Mouse (Mus musculus) adrenal gland, adult 2 months (tissue): Measurements from ENCODE around the gene Gm49510. TPM values are rescaled to one million over a fixed set of nuclear protein-coding genes. Genes with fewer than 3 reads are reported as not detected.

Source experiments
- DNase-seq: peaks from one replicate; pipeline ENCODE4 v3.0.0; 2021
- long read RNA-seq: library from polyadenylated mRNA; stranded (forward); transcript quantifications from one replicate; pipeline ENCODE4 v2.0.0, GENCODE M21; 2021
- polyA plus RNA-seq: library from polyadenylated mRNA; depleted of rRNA; stranded (reverse); fragments of >200 nt; gene quantifications from 2 replicates; pipeline ENCODE4 v1.2.3, GENCODE M21; 2012; rRNA removed
- total RNA-seq, 2 experiments: library from RNA; stranded (reverse); gene quantifications; 2 replicates each; pipeline ENCODE4 v1.2.3; 2021

Gm49510 gene
- total RNA-seq, result not detected
- polyA plus RNA-seq, result not detected in 2 replicates
- long read RNA-seq, partial matches to known transcripts, result 1 of 1 reads
- long read RNA-seq, other reads (novel, unspliced or antisense), result 0 of 1 reads

DNA sequence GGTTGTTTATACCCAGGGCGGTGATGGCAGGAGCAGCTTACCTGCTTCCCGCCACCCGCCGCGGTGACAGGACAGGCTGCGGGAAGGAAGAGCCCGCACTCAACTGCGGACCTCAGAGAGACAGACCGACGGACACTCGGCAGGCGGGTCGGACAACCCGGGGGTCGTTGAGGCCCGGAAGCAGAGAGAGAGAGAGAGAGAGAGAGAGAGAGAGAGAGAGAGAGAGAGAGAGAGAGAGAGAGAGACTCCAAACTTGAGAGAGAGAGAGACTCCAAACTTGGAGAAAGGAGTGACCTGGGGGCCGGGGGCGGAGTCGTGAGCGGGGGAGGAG lies at the start of gene Gm49510:
Gene Gm49510, plus strand, starts transcription at position 259 of the 331 bp plus-strand sequence.
- DNase-seq, result no peak

DNA sequence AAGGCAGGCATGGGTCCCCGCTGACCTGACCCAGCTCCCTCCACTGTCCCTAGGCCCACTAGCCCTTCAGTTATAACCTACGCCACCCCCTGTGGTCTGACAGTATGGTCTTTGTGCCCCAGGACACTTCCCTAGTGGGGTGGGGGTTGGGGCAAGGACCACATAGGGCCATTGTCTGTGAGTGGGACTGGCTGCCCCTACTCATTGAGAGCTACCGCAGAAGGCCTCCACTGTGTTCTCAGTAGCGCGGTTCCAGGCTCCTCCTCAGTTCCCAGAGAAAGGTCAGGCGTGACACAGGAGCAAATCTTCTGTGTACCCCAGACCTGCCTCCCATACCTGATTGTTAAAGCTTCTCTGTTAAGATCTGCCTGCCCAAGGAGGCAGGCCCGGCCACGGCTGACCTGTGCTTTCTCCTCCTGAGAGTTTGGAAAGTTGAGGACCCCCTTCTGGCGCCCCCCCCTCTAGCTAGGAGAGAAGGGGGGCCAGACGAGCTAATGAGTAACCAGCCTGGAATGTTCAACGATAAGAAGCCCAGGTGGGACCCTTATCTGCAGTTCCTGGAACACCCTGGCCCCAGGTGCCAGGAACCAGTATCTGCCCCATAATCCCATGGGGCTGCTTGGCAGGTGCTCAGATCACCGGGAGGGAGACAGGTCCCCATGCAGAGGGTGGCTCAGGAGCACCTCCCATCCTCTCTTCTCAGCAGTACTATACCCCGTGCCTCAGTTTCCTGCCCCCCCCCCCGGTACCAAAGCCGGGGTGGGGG lies 49.2 kb upstream of the Gm49510 start:
- DNase-seq, result no peak

DNA sequence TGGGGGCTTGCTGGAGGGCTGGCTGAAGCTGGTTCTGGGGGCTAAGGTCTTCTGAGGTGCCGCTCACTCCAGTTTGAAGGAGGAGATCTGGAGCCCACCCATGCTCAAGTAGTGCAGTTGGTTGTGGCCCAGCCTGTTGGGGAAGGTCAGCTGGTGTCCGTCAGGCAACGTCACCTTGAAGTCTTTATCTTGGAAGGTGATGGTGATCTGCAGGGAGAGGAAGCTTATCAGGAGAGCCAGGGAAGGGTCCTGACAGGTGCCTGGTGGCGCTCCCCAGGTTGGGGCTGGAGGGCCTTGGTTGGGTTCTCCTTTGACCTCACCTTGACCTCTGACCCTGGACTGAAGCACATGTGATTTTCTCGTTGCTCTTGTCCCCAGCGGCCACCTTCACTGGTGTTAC lies 48.5 kb upstream of the Gm49510 start:
- no peak for DNase-seq

DNA sequence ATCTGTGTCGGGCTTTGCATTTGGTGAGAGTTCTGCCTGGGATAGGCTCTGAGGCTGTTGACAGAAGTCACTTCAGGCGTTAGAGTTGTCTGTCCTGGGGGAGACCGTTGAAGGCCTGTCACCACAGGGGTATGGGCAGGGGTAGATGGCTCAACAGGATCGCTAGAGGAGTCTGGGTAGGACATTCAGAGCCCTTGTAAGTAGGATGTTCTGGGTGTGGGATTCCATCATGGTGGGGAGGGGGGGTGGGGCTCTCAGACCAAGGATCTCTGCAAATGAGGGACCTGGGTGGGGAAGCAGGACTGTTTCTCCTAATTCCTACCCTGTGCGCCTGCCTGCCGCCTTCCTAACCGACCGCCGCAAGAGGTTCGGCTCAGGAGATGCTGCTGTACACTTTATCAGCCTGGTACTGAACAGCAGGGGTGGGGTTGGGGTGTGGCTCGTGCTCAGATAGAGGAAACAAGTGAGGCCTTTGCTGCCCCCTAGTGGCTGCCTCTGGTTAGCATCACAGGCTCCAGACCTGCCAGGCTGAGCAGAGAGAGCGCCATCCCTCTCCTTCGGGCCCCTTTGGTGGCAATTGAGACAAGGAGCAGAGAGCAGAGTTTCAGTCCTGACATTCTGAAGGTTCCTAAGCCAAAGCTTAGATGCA lies 47.8 kb upstream of the Gm49510 start:
- peak; percentile 91 for DNase-seq

DNA sequence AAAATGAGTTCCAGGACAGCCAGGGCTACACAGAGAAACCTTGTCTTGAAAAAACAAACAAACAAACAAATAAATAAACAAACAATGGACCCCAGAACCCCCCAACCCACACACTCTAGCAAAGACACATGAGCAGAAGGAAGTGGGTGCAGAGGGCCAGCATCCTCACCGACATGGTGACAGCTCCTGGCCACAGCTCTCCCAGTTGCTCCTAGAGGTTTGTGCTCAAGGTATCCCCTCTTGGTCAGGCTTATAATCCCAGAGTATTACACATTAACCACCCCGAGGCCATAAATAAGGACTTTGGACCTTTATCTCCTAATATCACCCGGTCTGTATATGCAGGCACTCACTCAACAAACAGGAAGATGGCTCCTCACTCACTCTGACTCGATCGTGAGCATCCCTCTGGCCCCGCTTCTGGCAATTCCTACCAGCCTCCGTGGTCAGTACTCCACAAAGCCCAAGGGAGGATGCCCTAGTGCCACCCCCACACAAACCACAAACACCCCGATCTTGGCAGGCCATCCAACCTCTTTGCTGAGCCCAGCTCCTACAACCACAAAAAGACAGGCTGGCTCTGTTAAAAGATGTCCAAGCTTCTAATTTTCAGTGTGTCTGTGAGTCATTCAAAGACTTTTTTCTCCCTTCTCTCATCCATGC lies 44.0 kb upstream of the Gm49510 start, which contains the start of gene Lgals2:
Gene Lgals2, minus strand, starts transcription at position 227 of the 663 bp plus-strand sequence.
- no peak for DNase-seq

DNA sequence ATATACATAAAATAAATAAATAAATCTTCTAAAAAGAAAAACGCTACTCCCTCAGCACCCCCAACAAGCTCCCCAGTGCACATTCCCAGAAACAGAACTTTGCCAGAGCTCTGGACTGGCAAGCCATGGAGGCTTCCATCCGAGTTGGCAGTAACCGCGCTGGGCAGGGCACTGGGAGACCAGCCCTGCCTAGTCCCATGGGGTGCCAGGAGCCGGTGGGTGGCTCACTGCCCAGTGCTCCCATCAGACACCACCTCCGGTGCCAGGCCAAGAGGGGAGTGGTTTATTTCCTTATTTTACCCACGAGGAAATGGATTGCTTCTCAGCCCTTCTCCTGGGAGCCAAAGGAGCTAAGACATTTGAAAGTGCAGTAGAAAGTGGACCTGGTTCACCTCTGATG lies 42.5 kb upstream of the Gm49510 start:
- DNase-seq, result peak; percentile 51

DNA sequence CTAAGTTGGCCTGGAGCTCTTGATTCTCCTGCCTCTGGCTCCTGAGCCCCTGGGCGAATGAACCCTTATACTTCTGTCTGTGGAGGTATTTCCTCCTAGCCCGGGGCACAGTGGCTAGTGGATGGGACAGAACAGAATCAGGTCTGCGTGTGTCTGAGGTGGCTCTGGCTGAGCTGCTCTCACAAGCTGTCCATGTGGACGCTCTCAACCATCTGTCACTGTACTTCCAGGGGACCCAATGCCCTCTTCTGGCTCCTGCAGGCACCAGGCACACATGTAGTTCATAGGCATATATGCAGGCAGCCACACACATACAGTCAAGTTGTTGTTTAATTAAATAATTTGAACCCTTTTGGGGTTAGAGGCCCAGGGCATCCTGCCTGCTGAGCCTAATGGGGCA lies 40.2 kb upstream of the Gm49510 start:
- DNase-seq, result no peak

DNA sequence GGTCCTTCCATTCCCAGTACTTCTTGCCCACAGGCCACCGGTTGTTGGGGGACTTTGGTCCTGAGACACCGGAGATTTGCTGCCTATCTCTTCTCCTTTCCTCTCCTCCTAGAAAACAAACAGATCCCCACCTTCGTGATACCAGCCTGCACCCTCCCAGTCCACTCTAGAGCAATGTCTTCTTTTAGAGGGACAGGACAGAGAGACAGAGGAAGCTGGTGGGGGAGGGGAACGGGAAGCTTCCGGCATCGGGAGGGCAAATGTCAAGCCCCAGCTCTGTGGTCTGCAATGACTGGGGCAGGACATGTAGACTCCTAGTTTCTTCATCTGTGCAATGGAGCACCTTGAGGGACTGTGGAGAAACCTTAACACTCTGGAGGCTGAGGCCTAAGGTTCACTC lies 39.8 kb upstream of the Gm49510 start:
- DNase-seq, result no peak

DNA sequence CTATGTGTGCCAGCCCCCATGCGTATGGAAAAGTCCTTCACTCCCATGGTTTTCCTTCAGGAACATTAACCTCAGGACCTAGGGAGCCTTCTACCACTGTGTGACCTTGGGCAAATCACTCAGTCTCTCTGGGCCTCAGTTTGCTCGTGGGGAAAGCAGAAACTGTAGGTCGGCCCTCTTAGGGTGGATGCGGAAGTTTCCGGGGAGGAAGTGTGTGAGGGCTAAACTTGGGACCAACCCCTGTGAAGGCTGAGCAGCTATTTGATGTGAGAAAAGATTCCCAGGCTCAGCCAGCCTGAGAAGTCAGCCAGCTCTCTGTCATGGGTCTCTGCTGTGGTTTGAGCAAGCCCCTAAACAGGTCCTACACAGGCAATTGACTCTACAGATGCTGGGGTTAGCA lies 37.2 kb upstream of the Gm49510 start:
- DNase-seq, result no peak

DNA sequence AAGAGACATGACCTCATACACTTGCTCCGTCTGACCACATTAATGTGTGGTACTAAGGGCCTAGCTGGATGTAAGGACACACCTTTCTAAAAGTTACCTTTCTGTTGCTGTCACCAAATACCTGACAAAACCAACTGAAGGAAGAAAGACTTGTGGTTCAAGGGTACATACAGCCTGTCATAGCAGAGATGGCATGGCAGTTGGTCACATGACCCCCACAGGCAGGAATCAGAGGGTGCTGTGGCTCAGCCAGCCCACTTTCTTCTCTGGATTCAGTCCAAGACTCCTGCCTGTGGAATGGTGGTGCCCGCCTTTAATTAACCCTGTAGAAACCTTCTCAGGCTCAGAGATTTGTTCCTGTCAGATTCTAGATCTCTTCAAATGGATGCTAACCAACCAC lies 36.3 kb upstream of the Gm49510 start:
- DNase-seq, result no peak

DNA sequence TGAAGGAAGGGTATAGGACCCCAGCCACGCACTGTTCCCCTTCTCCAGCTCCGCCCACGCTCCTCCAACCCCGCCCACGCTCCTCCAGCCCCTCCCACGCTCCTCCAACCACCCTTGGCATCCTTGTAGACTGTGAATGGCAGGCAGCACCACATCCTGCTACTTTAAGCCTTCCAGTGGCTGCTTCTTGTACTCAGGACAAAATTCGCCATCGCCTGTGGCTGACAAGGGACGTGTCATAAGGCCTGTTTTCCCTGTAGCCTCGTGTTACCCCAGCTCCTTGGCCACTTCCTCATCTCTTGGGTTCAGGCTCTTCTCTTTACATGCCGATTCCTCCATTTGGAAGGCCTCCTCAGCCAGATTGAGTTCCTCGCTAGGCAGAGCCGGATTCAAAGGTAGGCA lies 35.6 kb upstream of the Gm49510 start:
- no peak for DNase-seq

DNA sequence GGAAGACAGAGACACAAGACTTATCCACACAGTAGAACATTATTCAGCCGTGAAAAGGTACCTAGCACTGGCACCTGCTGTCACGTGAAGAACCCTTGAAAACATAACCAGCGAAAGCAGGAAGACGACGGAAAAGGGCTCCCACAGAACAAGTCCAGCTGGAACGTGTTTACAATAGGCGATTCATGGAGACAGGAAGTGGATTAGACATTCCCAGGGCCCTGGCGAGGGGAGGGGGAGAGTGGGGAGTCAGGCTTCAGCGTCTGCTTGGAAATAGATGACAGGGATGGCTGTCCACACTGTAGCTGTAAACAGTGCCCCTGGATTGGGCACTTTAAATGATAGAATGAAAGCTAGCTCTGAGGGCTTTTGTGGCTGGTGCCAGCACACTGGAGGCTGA lies 31.1 kb upstream of the Gm49510 start:
- DNase-seq, result no peak

DNA sequence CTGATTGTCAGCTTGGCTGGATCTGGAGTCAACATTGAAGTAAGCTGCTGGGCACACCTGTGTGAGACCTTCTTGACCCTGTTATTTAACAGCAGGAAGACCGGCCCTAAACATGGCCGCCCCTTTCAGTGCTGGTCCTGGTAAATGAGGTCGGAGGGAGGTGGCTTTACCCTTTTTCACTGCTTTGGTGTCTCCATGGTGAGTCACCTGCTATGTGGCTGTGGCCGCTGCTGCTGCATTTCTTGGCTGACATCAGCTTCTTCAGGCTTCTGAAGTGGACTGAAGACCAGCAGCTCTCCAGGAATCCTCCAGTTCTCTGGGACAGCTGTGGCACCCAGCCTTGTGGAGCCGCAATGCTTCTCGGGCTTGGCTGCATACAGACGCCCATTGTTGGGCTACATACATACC lies 30.6 kb upstream of the Gm49510 start:
- DNase-seq, result no peak

DNA sequence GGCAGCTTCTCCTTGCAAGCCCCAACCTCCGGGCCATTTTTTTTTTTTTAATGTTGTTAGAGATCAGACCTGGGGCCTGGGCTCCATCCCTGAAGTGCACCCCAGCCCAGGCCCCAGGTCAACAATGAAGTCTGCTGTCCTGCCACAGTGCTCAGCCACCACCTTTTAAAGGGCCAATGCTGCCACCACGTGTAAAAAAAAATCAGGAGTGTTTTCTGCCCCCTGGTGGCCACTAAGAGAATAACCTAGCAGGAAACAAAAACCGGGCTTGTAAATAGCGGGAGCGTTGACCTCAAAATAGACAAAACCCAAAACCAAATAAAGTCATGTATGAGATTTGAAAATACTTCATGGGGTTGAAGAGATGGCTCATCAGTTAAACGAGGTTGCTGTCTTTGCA lies 29.7 kb upstream of the Gm49510 start:
- no peak for DNase-seq

DNA sequence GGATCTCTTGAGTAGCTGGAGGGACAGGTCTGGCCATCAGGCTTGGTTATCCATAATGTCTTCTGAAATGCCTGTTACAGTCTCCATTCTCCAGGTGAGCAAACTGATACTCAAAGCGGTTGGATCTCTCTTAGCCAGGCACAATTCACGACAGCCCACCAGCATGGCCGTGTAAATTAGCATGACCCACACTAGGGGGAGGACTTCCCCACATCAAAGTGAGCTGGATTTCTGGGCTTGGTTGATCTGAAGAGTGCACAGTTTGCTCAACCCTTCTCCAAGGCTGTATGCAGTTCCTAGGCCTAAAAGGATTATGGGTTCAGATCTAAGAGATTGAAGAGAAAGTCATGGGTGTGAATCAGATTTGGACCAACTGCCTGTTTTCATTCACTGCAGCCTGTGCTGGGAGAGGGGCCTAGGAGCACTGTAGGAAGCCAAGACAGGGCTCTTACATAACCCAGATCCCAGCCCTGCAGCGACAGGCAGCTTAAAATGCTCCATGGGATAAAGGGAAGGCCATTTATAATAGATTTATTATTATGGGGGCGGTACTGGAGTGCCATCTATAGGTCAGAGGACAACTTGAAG lies 27.4 kb upstream of the Gm49510 start:
- no peak for DNase-seq

DNA sequence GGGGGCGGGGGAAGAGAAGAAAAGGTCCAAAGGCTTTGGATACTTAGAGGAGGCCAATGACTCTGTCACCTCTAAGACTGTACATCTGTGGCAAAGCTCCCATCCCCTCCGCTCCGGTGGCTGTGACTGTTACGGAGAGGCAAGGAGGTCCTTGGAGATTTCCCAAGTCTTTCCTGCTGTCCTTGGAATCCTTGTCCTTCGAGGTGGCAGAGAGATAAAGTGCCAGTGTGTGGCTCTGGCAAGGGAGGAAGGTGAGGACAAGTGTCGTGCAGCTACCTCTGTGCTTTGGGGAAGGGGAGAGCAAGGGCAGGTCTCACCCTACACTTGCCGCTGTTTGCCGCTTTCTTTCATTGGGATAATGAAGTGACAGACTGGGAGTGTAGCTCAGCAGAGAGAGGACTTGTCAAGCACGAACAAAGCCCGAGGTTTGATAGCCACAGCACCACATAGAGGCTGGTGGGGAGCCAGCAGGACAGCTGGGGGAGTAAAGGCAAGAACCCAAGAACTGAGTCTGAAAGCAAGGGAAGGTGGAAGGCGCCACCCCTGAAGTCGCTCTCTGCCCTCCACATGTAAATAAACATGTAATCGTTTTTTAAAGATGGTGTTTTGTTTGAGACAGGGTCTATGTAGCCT lies 25.5 kb upstream of the Gm49510 start:
- DNase-seq, result no peak

DNA sequence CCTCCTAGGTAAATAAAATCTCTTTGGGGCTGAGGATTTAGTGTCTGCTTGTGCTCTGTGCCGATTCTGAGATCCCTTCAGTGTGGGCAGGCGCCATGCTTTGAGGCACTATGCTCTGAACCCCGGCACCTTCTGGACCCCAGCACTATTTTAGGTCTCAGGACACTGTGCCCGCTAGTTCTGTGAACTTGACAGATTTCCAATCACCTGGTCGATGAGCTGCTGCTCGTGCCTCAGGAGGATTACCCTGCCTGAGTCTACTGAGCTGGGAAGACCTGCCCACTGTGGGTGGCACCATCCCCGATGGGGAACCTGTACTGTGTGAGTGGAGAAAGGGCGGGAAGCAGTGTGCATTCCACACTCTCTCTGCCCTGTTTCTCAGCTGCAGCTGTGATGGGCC lies 24.5 kb upstream of the Gm49510 start:
- no peak for DNase-seq

DNA sequence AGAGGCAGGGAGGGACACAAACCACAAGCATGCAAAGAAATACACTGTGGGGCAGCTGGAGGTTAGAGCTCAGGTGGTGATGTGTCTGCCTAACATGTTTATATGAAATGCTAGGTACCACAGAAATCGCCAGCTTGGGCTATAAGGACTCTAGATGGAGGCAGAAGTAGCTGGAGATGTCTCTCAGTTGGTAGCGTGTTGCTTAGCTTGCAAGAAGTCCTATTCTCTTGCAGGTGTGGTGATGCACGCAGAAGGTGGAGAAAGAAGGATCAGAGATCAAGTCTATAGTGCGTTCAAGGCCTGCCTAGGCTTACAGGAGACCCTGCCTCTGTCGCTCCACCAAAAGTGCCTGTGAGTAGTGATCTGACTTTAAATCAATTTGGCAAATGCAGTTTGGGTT lies 23.9 kb upstream of the Gm49510 start:
- DNase-seq, result no peak

DNA sequence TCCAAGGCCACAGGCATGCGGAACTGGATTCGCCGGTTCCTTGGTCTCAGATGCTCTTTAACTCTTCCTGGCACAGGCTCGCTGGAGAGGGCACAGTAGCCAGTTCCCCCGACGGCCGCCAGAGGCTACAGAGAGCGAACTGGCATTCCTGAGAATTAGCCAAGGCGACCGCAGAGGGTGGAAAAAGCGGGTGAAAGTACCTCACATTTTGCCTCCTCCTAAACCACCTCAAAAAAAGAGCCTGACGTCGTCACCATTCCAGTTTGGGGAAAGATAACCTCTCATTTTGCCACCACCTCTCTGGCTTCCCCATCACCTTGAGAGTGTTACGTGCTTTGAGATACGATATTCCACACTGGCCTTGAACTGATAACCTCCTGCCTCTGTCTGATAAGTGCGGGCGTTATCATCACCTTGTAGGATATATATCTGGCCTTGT lies 23.2 kb upstream of the Gm49510 start:
- peak; percentile 86 for DNase-seq

DNA sequence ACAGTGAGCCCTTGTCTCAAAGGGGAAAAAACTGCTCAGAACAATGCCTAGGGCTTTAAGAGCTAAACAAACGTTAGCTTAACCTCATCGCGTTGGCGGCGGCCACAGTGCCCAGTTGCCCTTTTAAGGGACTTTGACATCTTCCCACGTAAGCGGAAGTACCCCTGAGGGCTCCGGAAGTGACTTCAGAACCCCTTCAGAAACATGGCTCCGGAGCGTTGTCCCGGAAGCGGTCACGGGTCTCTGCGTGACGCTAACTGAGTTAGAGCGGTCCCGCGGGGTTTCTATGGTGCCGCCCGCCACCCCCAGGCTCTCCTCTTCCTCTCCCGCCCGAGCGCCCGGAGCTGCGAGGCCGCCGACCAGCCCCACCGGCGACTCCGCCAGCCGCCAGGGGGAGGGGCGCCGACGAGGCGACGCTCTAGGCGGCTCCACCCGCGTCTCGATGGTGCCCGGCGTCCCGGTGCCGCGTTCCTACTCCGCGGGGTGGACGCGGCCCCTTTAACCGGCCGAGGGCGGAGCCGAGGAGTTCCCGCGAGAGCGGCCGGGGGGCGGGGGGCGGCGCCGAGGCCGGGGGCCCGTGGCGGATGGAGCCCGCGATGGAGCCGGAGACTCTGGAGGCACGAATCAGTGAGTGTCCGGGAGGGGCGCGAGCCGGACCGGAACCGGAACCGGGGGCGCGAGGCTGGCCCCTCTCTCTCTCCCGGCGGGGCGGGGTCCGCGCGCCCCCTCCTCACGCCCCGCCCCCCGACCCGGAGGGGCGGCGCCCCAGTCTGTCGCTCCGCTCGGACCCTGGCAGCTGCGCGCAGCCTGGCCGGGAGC lies 22.3 kb upstream of the Gm49510 start, which contains the start of gene Gga1:
Gene Gga1, plus strand, starts transcription at position 200 of the 819 bp plus-strand sequence.
- DNase-seq, result peak; percentile 95

DNA sequence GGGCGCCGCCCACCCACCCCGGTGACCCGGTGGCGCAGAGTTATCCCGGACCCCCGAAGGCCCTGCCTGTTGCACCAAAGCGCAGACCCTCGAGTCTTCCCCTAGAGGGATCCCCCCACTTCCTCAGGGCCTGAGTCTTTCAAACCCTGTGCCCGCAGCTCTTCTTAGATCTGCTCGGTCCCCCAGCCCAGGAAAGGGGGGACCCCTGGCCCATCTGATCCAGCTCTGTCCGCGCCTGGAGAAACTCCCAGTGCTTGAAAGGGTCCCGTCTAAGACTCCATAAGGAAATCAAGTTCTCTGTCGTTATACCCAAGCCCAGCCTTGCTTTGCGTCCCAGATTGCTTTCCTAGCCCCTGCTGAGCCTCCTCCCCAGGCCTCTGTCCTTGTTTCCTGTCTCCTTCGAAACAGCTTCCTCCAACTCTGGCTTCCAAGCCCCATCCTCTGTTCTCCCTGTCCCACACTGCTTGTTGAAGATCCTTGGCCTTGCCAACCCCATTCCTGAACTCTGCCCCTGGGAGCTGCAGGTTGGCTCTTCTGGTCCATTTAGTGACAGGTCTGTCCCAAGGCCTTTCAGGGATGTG lies 21.6 kb upstream of the Gm49510 start:
- peak; percentile 43 for DNase-seq
